Mouse (Mus musculus) spleen, adult 12 weeks (tissue): ENCODE data around the gene Jade1.

ENCODE experiments used
- DNase-seq: peaks from one replicate; pipeline ENCODE4 v3.0.0; 2022; ENCODE audit warnings: low spot score

Gene Jade1

GRCm38 (mm10) chr3:41551671-41552070 is 3.9 kb upstream of the Jade1 start:
- no peak for DNase-seq

- no peak for DNase-seq
These were observed 2.6 kb upstream of the Jade1 start for GRCm38 (mm10) chr3:41552777-41553548.

- no peak for DNase-seq
These were observed 1.9 kb upstream of the Jade1 start for GRCm38 (mm10) chr3:41553681-41554080.

- no peak for DNase-seq
These were observed 753 bp upstream of the Jade1 start for GRCm38 (mm10) chr3:41554480-41555475.

GRCm38 (mm10) chr3:41556451-41557266 is 1.1 kb downstream of the Jade1 start:
- no peak for DNase-seq

- DNase-seq, result no peak
These were observed 1.9 kb downstream of the Jade1 start for GRCm38 (mm10) chr3:41557267-41557995.

GRCm38 (mm10) chr3:41560489-41560888 is 5.0 kb downstream of the Jade1 start:
- no peak for DNase-seq

- no peak for DNase-seq
These were observed 6.3 kb downstream of the Jade1 start for GRCm38 (mm10) chr3:41561787-41562186.

GRCm38 (mm10) chr3:41563211-41563931 is 7.8 kb downstream of the Jade1 start:
- DNase-seq, result peak; percentile 64

GRCm38 (mm10) chr3:41563997-41564396 is 8.5 kb downstream of the Jade1 start:
- no peak for DNase-seq

- DNase-seq, result peak; percentile 69
These were observed 9.1 kb downstream of the Jade1 start for GRCm38 (mm10) chr3:41564471-41565213.

GRCm38 (mm10) chr3:41565410-41565823 is 9.9 kb downstream of the Jade1 start:
- DNase-seq, result peak; percentile 78

GRCm38 (mm10) chr3:41565955-41566354 is 10.4 kb downstream of the Jade1 start:
- peak; percentile 68 for DNase-seq

- DNase-seq, result no peak
These were observed 14.4 kb downstream of the Jade1 start for GRCm38 (mm10) chr3:41569943-41570342.

- no peak for DNase-seq
These were observed 16.6 kb downstream of the Jade1 start for GRCm38 (mm10) chr3:41572131-41572530.

- no peak for DNase-seq
These were observed 17.4 kb downstream of the Jade1 start for GRCm38 (mm10) chr3:41572968-41573367.

GRCm38 (mm10) chr3:41574208-41574607 is 18.7 kb downstream of the Jade1 start:
- DNase-seq, result no peak

GRCm38 (mm10) chr3:41574720-41575435 is 19.3 kb downstream of the Jade1 start:
- DNase-seq, result no peak

GRCm38 (mm10) chr3:41575971-41576370 is 20.4 kb downstream of the Jade1 start:
- DNase-seq, result no peak
